Mouse (Mus musculus): Measurements from ENCODE around the gene Sh3glb2. TPM values are rescaled to one million over a fixed set of nuclear protein-coding genes. Genes with fewer than 3 reads are reported as not detected.

Gene Sh3glb2
- polyA plus RNA-seq, 1 experiment from 2014 or later: 106 TPM

GRCm38 (mm10) chr2:30371544-30371943, 12.4 kb upstream of the Sh3glb2 start:
- 97% methylated on average over 8 of the region's 8 CpGs for WGBS
- no peak overlapping the region for H3K27ac ChIP-seq (ENCODE audit: low read depth, low read length)
- H3K27me3 ChIP-seq (replicated peaks; ENCODE audit: control insufficient read depth, insufficient read depth, low read length): no peaks in the 10 kb centered on the region
- no peaks in the 10 kb centered on the region for H3K4me1 ChIP-seq (ENCODE audit: control insufficient read depth, insufficient read depth, low read length)
- ATAC-seq: no peak
- no peak overlapping the region for H3K4me3 ChIP-seq (ENCODE audit: low read depth, low read length)
- peaks cover 92% of the 10 kb centered on the region for H3K36me3 ChIP-seq (ENCODE audit: control insufficient read depth, insufficient read depth, low read length)
- no peaks in the 10 kb centered on the region for H3K9me3 ChIP-seq (replicated peaks; ENCODE audit: control insufficient read depth, low read length)
- H3K4me2 ChIP-seq (ENCODE audit: low read length): no peak overlapping the region
- H3K9ac ChIP-seq (ENCODE audit: low read length): no peak overlapping the region
- DNase-seq (ENCODE audit: low spot score): no peak

GRCm38 (mm10) chr2:30366203-30366602, 7.1 kb upstream of the Sh3glb2 start:
- ATAC-seq (no peak), DNase-seq (ENCODE audit: low spot score) (no peak)
- Histone ChIP-seq H3K36me3 (ENCODE audit: control insufficient read depth, insufficient read depth, low read length) (peaks cover 42% of the 10 kb centered on the region), H3K9me3 (replicated peaks; ENCODE audit: control insufficient read depth, low read length) (no peaks in the 10 kb centered on the region), H3K4me1 (ENCODE audit: control insufficient read depth, insufficient read depth, low read length) (peaks cover 6% of the 10 kb centered on the region), H3K9ac (ENCODE audit: low read length) (no peak overlapping the region), H3K4me2 (ENCODE audit: low read length) (no peak overlapping the region), H3K27ac (ENCODE audit: low read depth, low read length) (no peak overlapping the region), H3K27me3 (replicated peaks; ENCODE audit: control insufficient read depth, insufficient read depth, low read length) (no peaks in the 10 kb centered on the region), H3K4me3 (ENCODE audit: low read depth, low read length) (no peak overlapping the region)
- 66% methylated on average over 5 of the region's 5 CpGs for WGBS

- 89% methylated on average over 2 of the region's 2 CpGs for WGBS
Observed at GRCm38 (mm10) chr2:30365281-30366069, 6.3 kb upstream of the Sh3glb2 start.

GRCm38 (mm10) chr2:30363773-30364650, 4.9 kb upstream of the Sh3glb2 start, which contains the start of gene Miga2:
Gene Miga2, plus strand, starts transcription at chr2:30364233.
- under 1% methylated on average over 54 of the region's 54 CpGs for WGBS
- H3K4me3 ChIP-seq (ENCODE audit: low read depth, low read length): peak within 1 kb of the TSS; percentile 69
- ATAC-seq: peak; percentile 99
- DNase-seq (ENCODE audit: low spot score): peak; percentile 100
- peaks cover 21% of the 10 kb centered on the region for H3K36me3 ChIP-seq (ENCODE audit: control insufficient read depth, insufficient read depth, low read length)
- H3K9me3 ChIP-seq (replicated peaks; ENCODE audit: control insufficient read depth, low read length): no peaks in the 10 kb centered on the region
- H3K4me2 ChIP-seq (ENCODE audit: low read length): peak within 1 kb of the TSS; percentile 95
- peak within 1 kb of the TSS; percentile 77 for H3K9ac ChIP-seq (ENCODE audit: low read length)
- peak within 1 kb of the TSS; percentile 52; the same call in 1 of the 2 replicates for H3K27ac ChIP-seq (ENCODE audit: low read depth, low read length)
- H3K4me1 ChIP-seq (ENCODE audit: control insufficient read depth, insufficient read depth, low read length): peaks cover 6% of the 10 kb centered on the region
- no peaks in the 10 kb centered on the region for H3K27me3 ChIP-seq (replicated peaks; ENCODE audit: control insufficient read depth, insufficient read depth, low read length)

More at GRCm38 (mm10) chr2:30365281-30366069, 6.3 kb upstream of the Sh3glb2 start:
- no peak overlapping the region for H3K4me3 ChIP-seq (ENCODE audit: low read depth, low read length)
- peak overlapping the region; percentile 95 for H3K4me2 ChIP-seq (ENCODE audit: low read length)
- H3K36me3 ChIP-seq (ENCODE audit: control insufficient read depth, insufficient read depth, low read length): peaks cover 35% of the 10 kb centered on the region
- H3K4me1 ChIP-seq (ENCODE audit: control insufficient read depth, insufficient read depth, low read length): peaks cover 6% of the 10 kb centered on the region
- H3K27ac ChIP-seq (ENCODE audit: low read depth, low read length): no peak overlapping the region
- H3K9me3 ChIP-seq (replicated peaks; ENCODE audit: control insufficient read depth, low read length): no peaks in the 10 kb centered on the region
- DNase-seq (ENCODE audit: low spot score): no peak
- ATAC-seq: no peak
- H3K27me3 ChIP-seq (replicated peaks; ENCODE audit: control insufficient read depth, insufficient read depth, low read length): no peaks in the 10 kb centered on the region
- peak overlapping the region; percentile 77; the same call in 1 of the 2 replicates for H3K9ac ChIP-seq (ENCODE audit: low read length)

GRCm38 (mm10) chr2:30362865-30363264, 3.7 kb upstream of the Sh3glb2 start:
- DNase-seq (ENCODE audit: low spot score) (no peak), ATAC-seq (no peak)
- Histone ChIP-seq H3K9ac (ENCODE audit: low read length) (no peak overlapping the region), H3K36me3 (ENCODE audit: control insufficient read depth, insufficient read depth, low read length) (peaks cover 9% of the 10 kb centered on the region), H3K27ac (ENCODE audit: low read depth, low read length) (no peak overlapping the region), H3K9me3 (replicated peaks; ENCODE audit: control insufficient read depth, low read length) (no peaks in the 10 kb centered on the region), H3K4me3 (ENCODE audit: low read depth, low read length) (no peak overlapping the region), H3K27me3 (replicated peaks; ENCODE audit: control insufficient read depth, insufficient read depth, low read length) (no peaks in the 10 kb centered on the region), H3K4me2 (ENCODE audit: low read length) (no peak overlapping the region), H3K4me1 (ENCODE audit: control insufficient read depth, insufficient read depth, low read length) (peaks cover 10% of the 10 kb centered on the region)
- WGBS: 73% methylated on average over 5 of the region's 5 CpGs

- no peak overlapping the region for H3K27ac ChIP-seq (ENCODE audit: low read depth, low read length)
- H3K27me3 ChIP-seq (replicated peaks; ENCODE audit: control insufficient read depth, insufficient read depth, low read length): no peaks in the 10 kb centered on the region
- peaks cover 10% of the 10 kb centered on the region for H3K4me1 ChIP-seq (ENCODE audit: control insufficient read depth, insufficient read depth, low read length)
- DNase-seq (ENCODE audit: low spot score) (no peak), ATAC-seq (no peak)
- no peak overlapping the region for H3K4me3 ChIP-seq (ENCODE audit: low read depth, low read length)
- no peak overlapping the region for H3K9ac ChIP-seq (ENCODE audit: low read length)
- 81% methylated on average over 10 of the region's 10 CpGs for WGBS
- H3K9me3 ChIP-seq (replicated peaks; ENCODE audit: control insufficient read depth, low read length): no peaks in the 10 kb centered on the region
- no peak overlapping the region for H3K4me2 ChIP-seq (ENCODE audit: low read length)
- H3K36me3 ChIP-seq (ENCODE audit: control insufficient read depth, insufficient read depth, low read length): no peaks in the 10 kb centered on the region
Observed at GRCm38 (mm10) chr2:30360626-30361025, 1.5 kb upstream of the Sh3glb2 start.

GRCm38 (mm10) chr2:30357552-30358510, 1.3 kb downstream of the Sh3glb2 start:
- H3K27me3 ChIP-seq (replicated peaks; ENCODE audit: control insufficient read depth, insufficient read depth, low read length): no peaks in the 10 kb centered on the region
- peak overlapping the region; percentile 67 for H3K4me3 ChIP-seq (ENCODE audit: low read depth, low read length)
- DNase-seq (ENCODE audit: low spot score): no peak
- H3K36me3 ChIP-seq (ENCODE audit: control insufficient read depth, insufficient read depth, low read length): peaks cover 23% of the 10 kb centered on the region
- 63% methylated on average over 8 of the region's 8 CpGs for WGBS
- no peaks in the 10 kb centered on the region for H3K9me3 ChIP-seq (replicated peaks; ENCODE audit: control insufficient read depth, low read length)
- H3K4me1 ChIP-seq (ENCODE audit: control insufficient read depth, insufficient read depth, low read length): peaks cover 4% of the 10 kb centered on the region; the same call in 1 of the 2 replicates
- H3K9ac ChIP-seq (ENCODE audit: low read length): peak overlapping the region; percentile 80
- ATAC-seq: no peak
- H3K27ac ChIP-seq (ENCODE audit: low read depth, low read length): no peak overlapping the region
- peak overlapping the region; percentile 82 for H3K4me2 ChIP-seq (ENCODE audit: low read length)

- Histone ChIP-seq H3K4me3 (ENCODE audit: low read depth, low read length) (no peak overlapping the region), H3K9ac (ENCODE audit: low read length) (peak overlapping the region; percentile 80; the same call in 1 of the 2 replicates), H3K4me2 (ENCODE audit: low read length) (no peak overlapping the region), H3K27me3 (replicated peaks; ENCODE audit: control insufficient read depth, insufficient read depth, low read length) (no peaks in the 10 kb centered on the region), H3K36me3 (ENCODE audit: control insufficient read depth, insufficient read depth, low read length) (peaks cover 32% of the 10 kb centered on the region), H3K4me1 (ENCODE audit: control insufficient read depth, insufficient read depth, low read length) (peaks cover 4% of the 10 kb centered on the region; the same call in 1 of the 2 replicates), H3K9me3 (replicated peaks; ENCODE audit: control insufficient read depth, low read length) (no peaks in the 10 kb centered on the region), H3K27ac (ENCODE audit: low read depth, low read length) (no peak overlapping the region)
- 64% methylated on average over 9 of the region's 9 CpGs for WGBS
- ATAC-seq (no peak), DNase-seq (ENCODE audit: low spot score) (no peak)
Observed at GRCm38 (mm10) chr2:30356906-30357305, 2.2 kb downstream of the Sh3glb2 start.
